Mouse (Mus musculus): Measurements from ENCODE around the gene Srgap3.
"Not testable (repeated sequence)": the region's sequence is repeated elsewhere in the genome, so short reads cannot be mapped to it uniquely, and the experiment has no call there.

The Srgap3 gene

GRCm38 (mm10) chr6:112733942-112734341, 213.1 kb downstream of the Srgap3 start:
- DNase-seq: no peak

GRCm38 (mm10) chr6:112732434-112732833, 214.6 kb downstream of the Srgap3 start:
- no peak for DNase-seq

GRCm38 (mm10) chr6:112731386-112731785, 215.7 kb downstream of the Srgap3 start:
- no peak for DNase-seq

- DNase-seq: peak; percentile 38
Observed at GRCm38 (mm10) chr6:112728760-112729422, 218.2 kb downstream of the Srgap3 start.

- no peak for DNase-seq
Observed at GRCm38 (mm10) chr6:112725468-112725867, 221.6 kb downstream of the Srgap3 start.

GRCm38 (mm10) chr6:112720409-112721080, 226.5 kb downstream of the Srgap3 start:
- no peak for DNase-seq

- DNase-seq: no peak
Observed at GRCm38 (mm10) chr6:112719983-112720382, 227.1 kb downstream of the Srgap3 start.

GRCm38 (mm10) chr6:112717168-112717567, 229.9 kb downstream of the Srgap3 start:
- peak; percentile 54 for DNase-seq

- no peak for DNase-seq
Observed at GRCm38 (mm10) chr6:112713951-112714350, 233.1 kb downstream of the Srgap3 start.

- not testable (repeated sequence) for DNase-seq
Observed at GRCm38 (mm10) chr6:112702296-112702695, 244.8 kb downstream of the Srgap3 start.

GRCm38 (mm10) chr6:112700392-112700791, 246.7 kb downstream of the Srgap3 start:
- peak; percentile 64 for DNase-seq

- no peak for DNase-seq
Observed at GRCm38 (mm10) chr6:112699115-112699514, 248.0 kb downstream of the Srgap3 start.

GRCm38 (mm10) chr6:112696056-112696950, 250.8 kb downstream of the Srgap3 start, which contains the start of gene Rad18:
TSS of gene Rad18 (minus strand) at chr6:112696686.
- peak; percentile 89 for DNase-seq

GRCm38 (mm10) chr6:112694492-112694891, 252.6 kb downstream of the Srgap3 start:
- no peak for DNase-seq

- DNase-seq: no peak
Observed at GRCm38 (mm10) chr6:112691523-112691922, 255.5 kb downstream of the Srgap3 start.

- no peak for DNase-seq
Observed at GRCm38 (mm10) chr6:112688033-112688432, 259.0 kb downstream of the Srgap3 start.

- DNase-seq: no peak
Observed at GRCm38 (mm10) chr6:112686485-112686884, 260.6 kb downstream of the Srgap3 start.

- no peak for DNase-seq
Observed at GRCm38 (mm10) chr6:112684065-112684464, 263.0 kb downstream of the Srgap3 start.
